Mouse (Mus musculus) urinary bladder, postnatal 14 days (tissue): ENCODE data around the gene Tsc22d3.
"Not testable (repeated sequence)": the region's sequence is repeated elsewhere in the genome, so short reads cannot be mapped to it uniquely, and the experiment has no call there.

ENCODE experiments used
- DNase-seq: peaks from one replicate; pipeline ENCODE4 v3.0.0; 2021; ENCODE audit warnings: low spot score

Tsc22d3 gene

GRCm38 (mm10) chrX:140565759-140566158 is 34.7 kb downstream of the Tsc22d3 start:
- no peak for DNase-seq

- DNase-seq = no peak
These were observed 35.2 kb downstream of the Tsc22d3 start for GRCm38 (mm10) chrX:140565212-140565611.

- no peak for DNase-seq
These were observed 35.7 kb downstream of the Tsc22d3 start for GRCm38 (mm10) chrX:140564777-140565176.

DNA sequence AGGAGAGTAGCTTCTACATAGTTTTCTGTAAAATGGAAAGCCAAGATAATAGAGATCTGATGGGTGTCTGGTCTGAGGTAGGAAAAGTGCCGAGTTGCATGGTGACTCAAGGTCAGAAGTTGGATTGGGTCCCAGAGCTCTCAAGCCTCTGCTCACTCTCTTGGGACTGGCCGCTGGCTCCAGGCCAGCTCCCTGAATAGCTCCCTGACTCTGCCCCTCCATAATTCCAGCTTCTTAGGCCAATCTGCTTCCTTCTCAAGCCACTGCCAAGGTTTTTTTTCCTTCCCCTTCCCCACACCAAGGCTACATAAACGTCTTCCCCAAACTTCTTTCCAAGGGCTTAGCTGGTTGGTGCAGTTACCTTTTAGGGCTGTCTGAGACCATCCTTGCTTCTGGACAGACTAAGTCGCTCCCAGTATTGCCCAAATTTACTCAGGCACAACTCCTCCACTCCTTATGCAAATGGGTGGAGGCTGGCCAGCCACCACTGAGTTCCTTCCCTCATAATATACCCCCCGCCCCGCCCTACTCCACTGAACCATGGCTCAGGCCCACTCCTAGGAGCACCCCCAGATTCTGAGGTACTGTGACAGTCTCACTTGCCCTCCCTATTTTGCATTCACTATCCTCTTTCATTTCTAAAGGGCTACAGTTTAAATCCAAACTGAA is 42.1 kb downstream of the Tsc22d3 start:
- DNase-seq = peak; percentile 50

GRCm38 (mm10) chrX:140555965-140556364 is 44.5 kb downstream of the Tsc22d3 start:
- no peak for DNase-seq

- DNase-seq = no peak
These were observed 45.0 kb downstream of the Tsc22d3 start for GRCm38 (mm10) chrX:140555423-140555822.

DNA sequence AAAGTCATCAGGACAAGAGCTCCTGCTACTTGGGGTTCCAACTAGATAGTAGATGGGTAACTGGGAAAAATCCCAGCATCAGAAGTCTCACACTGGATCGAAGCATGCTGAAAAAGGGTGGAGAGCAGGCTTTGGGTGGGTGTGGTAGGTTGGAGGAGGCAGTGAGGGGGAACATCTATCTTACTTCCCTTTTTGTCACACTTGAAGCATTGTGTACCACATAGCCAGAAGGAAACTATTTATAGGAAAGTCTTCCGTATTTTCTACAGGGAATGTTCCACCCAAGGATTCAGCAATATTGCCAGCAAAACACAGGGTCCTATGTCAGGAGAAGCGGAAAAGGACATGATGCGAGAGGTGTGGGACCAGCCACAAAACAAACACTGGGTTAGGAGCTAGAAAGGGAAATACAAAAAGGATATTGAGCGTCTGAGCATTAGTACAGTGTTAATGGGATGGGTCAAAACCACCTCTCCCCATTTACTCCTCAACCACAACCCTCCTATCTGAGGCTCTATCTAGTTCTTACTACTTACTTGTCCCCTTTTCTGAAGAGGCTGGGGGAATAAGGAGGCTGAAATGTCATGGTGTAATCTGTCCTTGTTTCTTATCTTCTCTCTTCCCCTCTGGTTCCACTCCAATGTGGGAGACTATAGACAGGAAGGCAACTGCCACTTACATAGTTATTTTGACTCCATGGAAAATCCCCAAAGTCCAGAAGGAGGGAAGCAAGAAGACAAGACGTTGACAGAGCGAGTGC is 52.6 kb downstream of the Tsc22d3 start:
- no peak for DNase-seq

DNA sequence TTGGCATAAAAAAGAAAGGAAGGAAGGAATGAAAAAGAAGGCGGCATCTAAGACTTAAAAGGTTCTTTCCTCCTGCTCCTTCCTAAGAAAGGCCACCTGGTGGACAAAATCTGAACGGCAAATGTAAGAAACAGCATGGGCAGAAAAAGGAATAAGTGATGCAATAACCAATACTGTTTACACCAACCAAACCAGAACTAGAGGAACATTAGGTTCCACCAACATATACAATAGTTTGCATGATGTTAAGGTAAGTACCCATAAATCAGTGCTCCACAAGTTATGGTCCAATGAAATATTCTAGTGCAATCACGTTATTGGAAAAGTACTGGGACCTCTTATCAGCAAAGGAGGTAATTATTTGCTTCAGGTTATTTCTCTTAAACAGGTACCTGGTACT is 55.7 kb downstream of the Tsc22d3 start:
- DNase-seq = peak; percentile 74

DNA sequence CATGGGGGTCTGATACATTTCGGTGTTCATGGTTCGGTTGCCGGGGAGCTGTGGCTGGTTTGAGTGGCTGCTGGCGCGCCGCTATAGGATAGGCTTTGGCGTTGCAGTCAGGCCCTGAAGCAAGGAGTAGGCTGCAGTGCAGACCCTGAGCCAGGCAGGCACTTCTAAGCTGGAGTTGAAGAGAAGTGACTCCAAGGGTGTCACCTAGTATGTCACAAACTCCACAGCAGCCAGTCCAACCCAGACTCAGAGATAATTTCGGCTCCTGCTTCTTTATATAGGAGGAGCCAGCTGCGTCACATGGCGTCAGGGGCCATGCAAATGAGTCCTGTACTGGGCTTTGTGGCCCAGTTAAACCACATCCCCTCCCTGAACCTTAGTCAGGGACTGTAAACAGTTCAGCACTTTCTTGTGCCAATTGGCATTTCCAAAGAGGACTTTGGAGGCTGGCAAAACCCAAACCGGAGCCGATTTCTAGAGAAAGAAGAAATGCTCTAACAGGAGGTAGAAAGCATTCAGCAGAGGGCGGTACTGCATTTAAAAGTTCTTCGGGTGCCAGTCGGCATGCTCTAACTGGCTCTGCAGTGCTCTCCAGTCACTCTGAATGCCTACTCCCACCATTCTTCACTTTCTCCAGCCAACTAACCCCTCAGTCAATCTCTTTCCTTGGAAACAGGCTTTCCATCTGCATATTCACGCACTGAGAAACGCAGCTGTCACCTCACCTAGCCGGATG is 57.4 kb downstream of the Tsc22d3 start:
- peak; percentile 77 for DNase-seq

GRCm38 (mm10) chrX:140542474-140542845 is 58.0 kb downstream of the Tsc22d3 start:
- DNase-seq = peak; percentile 34

DNA sequence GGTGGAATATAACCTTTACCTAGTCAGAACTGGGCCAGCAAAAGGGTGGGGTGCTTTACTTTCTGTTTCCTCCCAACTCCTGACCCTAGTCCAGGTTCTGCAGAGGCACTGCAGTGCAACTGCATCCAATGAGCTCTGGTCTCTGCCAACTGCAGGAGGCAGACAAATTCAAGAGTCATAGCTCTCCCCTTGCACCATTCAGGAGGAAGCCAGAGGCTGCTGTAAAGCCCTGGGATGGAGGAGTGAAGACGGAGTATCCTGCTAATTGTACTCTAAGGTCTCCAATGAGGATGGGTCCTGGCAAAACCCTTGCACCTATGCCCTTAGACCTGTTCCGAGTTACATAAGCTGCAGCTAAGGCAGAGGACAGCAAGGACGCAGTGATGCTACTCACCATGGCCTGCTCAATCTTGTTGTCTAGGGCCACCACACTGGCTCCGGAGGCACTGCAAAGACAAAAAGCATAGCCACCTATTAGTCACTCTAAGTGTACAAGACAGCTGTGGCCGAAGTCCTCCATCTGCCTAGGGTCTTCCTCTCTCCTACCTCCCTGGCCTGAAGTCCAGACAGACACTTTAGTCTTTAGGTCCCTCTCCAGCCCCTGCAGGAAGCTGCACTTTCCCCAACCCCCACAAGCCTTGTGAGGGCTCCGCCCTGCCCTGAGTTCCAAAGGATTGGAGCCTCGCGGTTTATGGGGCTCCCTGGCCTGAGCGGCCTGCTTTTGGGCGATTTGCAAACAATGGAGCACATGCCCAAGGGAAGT is 58.6 kb downstream of the Tsc22d3 start:
- peak; percentile 14 for DNase-seq

DNA sequence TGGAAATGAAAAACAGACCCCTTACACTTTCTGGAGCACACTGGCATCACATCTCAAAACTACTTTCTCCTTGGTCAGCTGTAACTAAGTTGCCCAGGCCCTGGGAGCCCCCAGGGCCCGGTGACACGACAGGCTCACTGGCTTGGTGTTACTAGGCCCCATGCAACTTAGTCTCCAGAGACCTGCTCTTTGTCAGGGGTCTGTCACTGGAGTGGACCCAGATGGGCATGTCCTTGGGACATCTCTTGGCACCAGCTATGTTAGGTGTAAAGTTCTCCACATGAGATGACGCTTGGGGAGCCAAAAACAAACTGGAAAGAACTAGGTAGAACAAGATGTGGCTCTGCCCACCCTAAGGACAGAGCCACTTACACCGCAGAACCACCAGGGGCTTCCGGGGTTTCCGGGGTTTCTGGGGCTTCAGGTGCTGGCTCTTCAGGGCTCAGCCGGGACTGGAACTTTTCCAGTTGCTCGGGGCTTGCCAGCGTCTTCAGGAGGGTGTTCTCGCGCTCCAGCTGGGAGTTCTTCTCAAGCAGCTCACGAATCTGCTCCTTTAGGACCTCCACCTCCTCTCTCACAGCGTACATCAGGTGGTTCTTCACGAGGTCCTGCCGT is 59.9 kb downstream of the Tsc22d3 start:
- DNase-seq = no peak

DNA sequence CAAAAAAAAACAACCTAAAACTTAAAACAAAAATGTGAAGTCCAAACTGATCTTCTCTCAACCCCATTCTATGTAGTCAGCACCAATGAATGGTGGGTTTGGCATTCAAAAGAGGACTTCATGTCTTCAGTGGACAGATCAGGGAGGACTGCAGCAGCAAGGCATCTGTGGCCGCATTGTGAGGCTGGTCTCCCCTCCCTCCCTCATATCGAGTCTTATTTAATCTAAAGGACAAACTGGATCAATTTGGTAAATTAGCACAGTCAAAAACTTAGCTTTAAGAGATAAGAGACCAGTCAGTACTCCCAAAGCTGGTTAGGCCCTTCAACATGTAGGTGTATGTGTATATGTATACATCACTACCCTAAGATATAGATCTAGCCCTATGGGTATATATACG is 60.6 kb downstream of the Tsc22d3 start:
- not testable (repeated sequence) for DNase-seq

DNA sequence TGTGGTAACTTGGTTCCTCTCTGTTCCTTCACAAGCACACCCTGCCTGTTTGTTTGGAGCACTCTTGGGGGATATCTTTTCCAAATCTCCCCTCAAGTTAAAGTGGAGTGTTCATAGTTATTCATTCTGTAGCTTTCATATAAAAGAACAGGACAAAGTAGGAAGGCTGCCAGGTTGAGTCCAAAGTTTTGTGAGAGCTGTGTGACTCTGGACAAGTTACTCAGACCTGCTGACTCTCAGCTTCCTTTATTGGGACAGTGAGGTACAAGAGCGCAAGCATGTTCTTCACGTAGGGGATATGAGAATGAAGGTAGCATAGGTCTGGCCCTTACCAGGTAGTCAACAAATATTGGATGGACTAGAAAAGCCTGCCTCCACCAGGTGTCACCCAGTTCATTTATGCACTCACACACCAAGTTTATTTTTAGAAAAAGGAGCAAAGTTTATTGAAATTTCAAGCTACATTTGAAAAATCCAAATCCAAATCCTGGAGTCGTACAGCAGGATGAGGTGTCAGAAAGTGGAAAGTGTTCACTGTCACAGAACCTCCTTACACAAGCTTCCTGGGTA is 61.3 kb downstream of the Tsc22d3 start:
- no peak for DNase-seq

DNA sequence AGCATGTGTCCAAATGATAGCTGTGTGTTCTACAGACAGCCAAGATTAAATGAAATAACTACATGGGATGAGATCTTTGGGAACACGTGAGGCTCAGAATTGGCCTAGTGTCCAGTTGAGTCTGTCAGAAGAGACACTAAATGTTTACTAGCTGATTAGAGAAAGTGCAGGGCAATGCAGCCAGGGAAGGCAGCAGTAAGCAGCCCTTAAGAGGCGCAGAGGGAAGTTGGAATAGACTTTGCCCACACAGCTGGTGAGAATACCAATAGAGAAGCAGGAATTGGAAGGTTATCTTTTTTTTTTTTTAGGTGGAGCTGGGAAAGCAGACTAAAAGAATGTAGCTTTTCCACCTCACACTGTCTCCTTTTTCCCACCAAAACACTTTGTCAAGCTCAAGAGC is 61.8 kb downstream of the Tsc22d3 start:
- DNase-seq = no peak

DNA sequence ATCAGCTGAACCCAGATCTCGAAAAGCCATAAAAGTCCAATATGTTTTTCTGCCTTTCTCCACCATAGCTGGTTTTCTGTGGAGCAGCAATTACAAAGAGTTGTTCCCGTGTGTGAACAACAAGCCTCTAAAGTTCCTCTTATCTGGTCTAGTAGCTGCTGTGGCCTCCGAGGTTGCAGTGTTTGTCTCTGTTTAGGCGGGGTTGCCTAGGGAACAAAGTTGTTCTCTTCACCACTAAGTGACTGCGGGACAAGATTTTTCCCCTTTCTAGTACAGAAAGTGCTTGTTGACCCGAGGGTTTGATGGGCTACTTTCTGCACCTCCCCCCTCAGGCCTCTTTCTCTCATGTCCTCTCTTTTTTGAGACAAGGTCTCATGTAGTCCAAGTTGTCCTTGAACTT is 62.8 kb downstream of the Tsc22d3 start:
- peak; percentile 16 for DNase-seq

GRCm38 (mm10) chrX:140535487-140535886 is 65.0 kb downstream of the Tsc22d3 start:
- DNase-seq = no peak

DNA sequence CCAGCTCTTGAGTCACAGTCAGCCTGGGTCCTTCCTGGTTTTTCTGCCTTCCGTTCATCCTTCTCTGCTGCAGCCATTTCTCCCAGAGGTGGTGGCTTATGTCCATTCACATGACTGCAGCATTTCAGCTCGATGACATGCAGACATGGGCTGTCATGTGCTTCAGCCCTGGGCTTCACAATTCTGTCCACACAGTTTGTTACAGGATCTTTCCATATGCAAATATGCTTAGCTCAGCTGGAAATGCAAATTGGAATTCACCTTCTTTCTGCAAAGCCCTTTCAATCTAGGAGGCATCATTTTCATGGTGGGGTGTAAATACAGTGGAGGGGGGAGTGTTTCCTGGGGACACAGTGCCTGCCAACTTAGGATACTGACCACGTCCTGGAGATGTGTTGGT is 66.2 kb downstream of the Tsc22d3 start:
- DNase-seq = no peak

DNA sequence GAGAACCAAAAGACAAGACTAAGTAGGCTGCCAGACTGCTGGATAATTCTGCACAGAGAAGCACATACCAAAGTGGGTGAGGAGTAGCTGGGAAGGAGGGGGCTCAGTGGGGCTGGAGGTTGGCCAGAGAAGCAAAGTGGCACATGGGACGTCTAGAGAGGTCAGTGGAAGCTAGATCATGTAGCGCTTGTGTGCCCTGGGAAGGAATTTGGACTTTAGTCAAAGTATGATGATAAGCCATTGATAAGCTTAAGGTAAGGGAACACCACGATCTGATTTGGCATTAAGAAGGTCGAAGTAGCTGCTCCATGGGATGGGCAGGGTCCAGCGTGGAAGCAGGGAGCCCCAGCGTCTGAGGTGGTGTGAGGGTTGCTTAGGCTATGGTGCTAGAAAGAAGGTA is 68.1 kb downstream of the Tsc22d3 start:
- DNase-seq = no peak

DNA sequence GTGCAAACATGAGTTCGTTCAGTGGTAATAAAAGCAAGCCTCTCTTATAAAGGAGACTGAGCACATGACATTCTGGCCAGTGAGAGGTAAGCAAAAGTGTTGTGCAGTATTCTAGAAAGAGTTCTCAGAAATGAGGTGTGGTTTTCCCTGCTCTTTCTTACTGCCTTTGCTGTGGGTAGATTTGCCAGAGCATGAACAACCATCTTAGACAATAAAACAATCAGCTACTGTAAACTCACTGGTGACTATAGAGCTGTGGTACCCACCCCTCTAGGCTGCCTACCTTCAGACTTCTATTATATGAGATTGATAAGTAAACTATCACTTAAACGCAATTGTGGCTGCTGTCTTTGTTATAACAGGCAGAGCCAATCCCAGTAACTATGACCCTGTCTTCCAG is 69.1 kb downstream of the Tsc22d3 start:
- no peak for DNase-seq

- no peak for DNase-seq
These were observed 69.8 kb downstream of the Tsc22d3 start for GRCm38 (mm10) chrX:140530632-140531031.
